Mouse (Mus musculus): Measurements from ENCODE around the gene P2rx7. TPM values are rescaled to one million over a fixed set of nuclear protein-coding genes. Genes with fewer than 3 reads are reported as not detected.

The P2rx7 gene
- polyA plus RNA-seq, 2 experiments = 1.7 to 3.6 TPM

GRCm38 (mm10) chr5:122731991-122732673, 88.4 kb downstream of the P2rx7 start:
- ATAC-seq (ENCODE audit: low FRiP score, low read depth) (peak; percentile 60; the same call in 1 of the 2 replicates), DNase-seq (ENCODE audit: low spot score) (peak; percentile 36)
- 23% methylated on average over 15 of the region's 15 CpGs for WGBS
- peak overlapping the region; percentile 25; the same call in 1 of the 2 replicates for H3K4me2 ChIP-seq (replicated peaks; ENCODE audit: low read depth, low read length, severe bottlenecking)
- H3K27ac ChIP-seq (replicated peaks; ENCODE audit: low read depth, low read length) = peak overlapping the region; percentile 40
- no peak for TF ChIP-seq POLR2A (IDR thresholded peaks at IDR 0.05; ENCODE audit: borderline replicate concordance, extremely low read depth, insufficient read depth, insufficient read length)
- no peaks in the 10 kb centered on the region for H3K27me3 ChIP-seq (ENCODE audit: control insufficient read depth, insufficient read depth, low read length)
- no peak overlapping the region for H3K9ac ChIP-seq (ENCODE audit: low read depth, low read length, severe bottlenecking)
- H3K4me1 ChIP-seq (ENCODE audit: control insufficient read depth, insufficient read depth, low read length) = peaks cover 11% of the 10 kb centered on the region
- H3K36me3 ChIP-seq (ENCODE audit: control insufficient read depth, insufficient read depth, low read length) = peaks cover 4% of the 10 kb centered on the region; the same call in 1 of the 2 replicates
- H3K9me3 ChIP-seq (ENCODE audit: control insufficient read depth, low read length) = no peaks in the 10 kb centered on the region
- H3K4me3 ChIP-seq (replicated peaks; ENCODE audit: low read length) = no peak overlapping the region

- H3K4me1 ChIP-seq (ENCODE audit: control insufficient read depth, insufficient read depth, low read length) = peaks cover 11% of the 10 kb centered on the region
- 56% methylated on average over 16 of the region's 17 CpGs for WGBS
- no peak overlapping the region for H3K27ac ChIP-seq (replicated peaks; ENCODE audit: low read depth, low read length)
- H3K36me3 ChIP-seq (ENCODE audit: control insufficient read depth, insufficient read depth, low read length) = peaks cover 9% of the 10 kb centered on the region; the same call in 1 of the 2 replicates
- H3K4me3 ChIP-seq (replicated peaks; ENCODE audit: low read length) = no peak overlapping the region
- no peak for TF ChIP-seq POLR2A (IDR thresholded peaks at IDR 0.05; ENCODE audit: borderline replicate concordance, extremely low read depth, insufficient read depth, insufficient read length)
- no peak overlapping the region; the same call in 1 of the 2 replicates for H3K9ac ChIP-seq (ENCODE audit: low read depth, low read length, severe bottlenecking)
- no peak overlapping the region for H3K4me2 ChIP-seq (replicated peaks; ENCODE audit: low read depth, low read length, severe bottlenecking)
- DNase-seq (ENCODE audit: low spot score) = no peak
- no peaks in the 10 kb centered on the region for H3K27me3 ChIP-seq (ENCODE audit: control insufficient read depth, insufficient read depth, low read length)
- no peaks in the 10 kb centered on the region for H3K9me3 ChIP-seq (ENCODE audit: control insufficient read depth, low read length)
- ATAC-seq (ENCODE audit: low FRiP score, low read depth) = no peak
These were observed 90.2 kb downstream of the P2rx7 start for GRCm38 (mm10) chr5:122733881-122734280.

- Histone ChIP-seq H3K27me3 (ENCODE audit: control insufficient read depth, insufficient read depth, low read length) (no peaks in the 10 kb centered on the region), H3K9ac (ENCODE audit: low read depth, low read length, severe bottlenecking) (no peak overlapping the region), H3K4me1 (ENCODE audit: control insufficient read depth, insufficient read depth, low read length) (peaks cover 11% of the 10 kb centered on the region), H3K9me3 (ENCODE audit: control insufficient read depth, low read length) (no peaks in the 10 kb centered on the region), H3K36me3 (ENCODE audit: control insufficient read depth, insufficient read depth, low read length) (peaks cover 9% of the 10 kb centered on the region; the same call in 1 of the 2 replicates), H3K4me3 (replicated peaks; ENCODE audit: low read length) (no peak overlapping the region), H3K4me2 (replicated peaks; ENCODE audit: low read depth, low read length, severe bottlenecking) (no peak overlapping the region), H3K27ac (replicated peaks; ENCODE audit: low read depth, low read length) (no peak overlapping the region)
- ATAC-seq (ENCODE audit: low FRiP score, low read depth) (no peak), DNase-seq (ENCODE audit: low spot score) (no peak)
- TF ChIP-seq POLR2A (IDR thresholded peaks at IDR 0.05; ENCODE audit: borderline replicate concordance, extremely low read depth, insufficient read depth, insufficient read length) = no peak
- 85% methylated on average over 7 of the region's 7 CpGs for WGBS
These were observed 92.1 kb downstream of the P2rx7 start for GRCm38 (mm10) chr5:122735853-122736252.

- DNase-seq (ENCODE audit: low spot score) (no peak), ATAC-seq (ENCODE audit: low FRiP score, low read depth) (no peak)
- WGBS = 91% methylated on average over 15 of the region's 15 CpGs
- peaks cover 7% of the 10 kb centered on the region for H3K4me1 ChIP-seq (ENCODE audit: control insufficient read depth, insufficient read depth, low read length)
- no peak for TF ChIP-seq POLR2A (IDR thresholded peaks at IDR 0.05; ENCODE audit: borderline replicate concordance, extremely low read depth, insufficient read depth, insufficient read length)
- H3K27ac ChIP-seq (replicated peaks; ENCODE audit: low read depth, low read length) = no peak overlapping the region
- no peak overlapping the region for H3K4me2 ChIP-seq (replicated peaks; ENCODE audit: low read depth, low read length, severe bottlenecking)
- H3K4me3 ChIP-seq (replicated peaks; ENCODE audit: low read length) = no peak overlapping the region
- peaks cover 10% of the 10 kb centered on the region for H3K36me3 ChIP-seq (ENCODE audit: control insufficient read depth, insufficient read depth, low read length)
- no peaks in the 10 kb centered on the region for H3K27me3 ChIP-seq (ENCODE audit: control insufficient read depth, insufficient read depth, low read length)
- H3K9me3 ChIP-seq (ENCODE audit: control insufficient read depth, low read length) = no peaks in the 10 kb centered on the region
- H3K9ac ChIP-seq (ENCODE audit: low read depth, low read length, severe bottlenecking) = no peak overlapping the region
These were observed 93.0 kb downstream of the P2rx7 start for GRCm38 (mm10) chr5:122736761-122737160.

Small RNA genes lying within 50 kb of the gene (microRNA-seq; reads per million reads assigned to microRNA genes)
- not detected for gene Mir8115

Other genes starting within 250 kb of the P2rx7 start
- 44.8 and 49.8 TPM in 2 replicates for gene Anapc7, start 222.2 kb upstream of the P2rx7 start, polyA plus RNA-seq (2012; rRNA removed)
- gene Anapc7, start 222.2 kb upstream of the P2rx7 start, polyA plus RNA-seq (2014; fragmentation: Nextera tagmentation; extraction: Ambion mirVana) = 27.6 and 31.2 TPM in 2 replicates
- 96.7 and 99.0 TPM in 2 replicates for gene Atp2a2, start 141.7 kb upstream of the P2rx7 start, polyA plus RNA-seq (2012; rRNA removed)
- 36.5 and 39.7 TPM in 2 replicates for gene Atp2a2, start 141.7 kb upstream of the P2rx7 start, polyA plus RNA-seq (2014; fragmentation: Nextera tagmentation; extraction: Ambion mirVana)
- gene Ift81, start 29.4 kb upstream of the P2rx7 start, polyA plus RNA-seq (2012; rRNA removed) = 14.9 and 17.2 TPM in 2 replicates
- 32.7 and 41.0 TPM in 2 replicates for gene Ift81, start 29.4 kb upstream of the P2rx7 start, polyA plus RNA-seq (2014; fragmentation: Nextera tagmentation; extraction: Ambion mirVana)
- 18.2 and 19.9 TPM in 2 replicates for gene P2rx4, start 63.6 kb downstream of the P2rx7 start, polyA plus RNA-seq (2012; rRNA removed)
- gene P2rx4, start 63.6 kb downstream of the P2rx7 start, polyA plus RNA-seq (2014; fragmentation: Nextera tagmentation; extraction: Ambion mirVana) = 21.0 and 22.4 TPM in 2 replicates
- 34.7 and 35.0 TPM in 2 replicates for gene Camkk2, start 135.5 kb downstream of the P2rx7 start, polyA plus RNA-seq (2012; rRNA removed)
- 39.1 and 39.3 TPM in 2 replicates for gene Camkk2, start 135.5 kb downstream of the P2rx7 start, polyA plus RNA-seq (2014; fragmentation: Nextera tagmentation; extraction: Ambion mirVana)
- 686 and 736 TPM in 2 replicates for gene Anapc5, start 177.4 kb downstream of the P2rx7 start, polyA plus RNA-seq (2012; rRNA removed)
- gene Anapc5, start 177.4 kb downstream of the P2rx7 start, polyA plus RNA-seq (2014; fragmentation: Nextera tagmentation; extraction: Ambion mirVana) = 427 and 463 TPM in 2 replicates
- gene Rnf34, start 206.1 kb downstream of the P2rx7 start, polyA plus RNA-seq (2012; rRNA removed) = 21.4 and 23.5 TPM in 2 replicates
- gene Rnf34, start 206.1 kb downstream of the P2rx7 start, polyA plus RNA-seq (2014; fragmentation: Nextera tagmentation; extraction: Ambion mirVana) = 33.7 and 40.4 TPM in 2 replicates

Data from limb, embryonic 14.5 days (tissue).